Mouse (Mus musculus): ENCODE data around the gene Zfp146. TPM values are rescaled to one million over a fixed set of nuclear protein-coding genes. Genes with fewer than 3 reads are reported as not detected.
"Not testable (repeated sequence)": the region's sequence is repeated elsewhere in the genome, so short reads cannot be mapped to it uniquely, and the experiment has no call there.

Zfp146 gene
- polyA plus RNA-seq, 1 experiment from 2014 or later: 21.1 TPM

DNA sequence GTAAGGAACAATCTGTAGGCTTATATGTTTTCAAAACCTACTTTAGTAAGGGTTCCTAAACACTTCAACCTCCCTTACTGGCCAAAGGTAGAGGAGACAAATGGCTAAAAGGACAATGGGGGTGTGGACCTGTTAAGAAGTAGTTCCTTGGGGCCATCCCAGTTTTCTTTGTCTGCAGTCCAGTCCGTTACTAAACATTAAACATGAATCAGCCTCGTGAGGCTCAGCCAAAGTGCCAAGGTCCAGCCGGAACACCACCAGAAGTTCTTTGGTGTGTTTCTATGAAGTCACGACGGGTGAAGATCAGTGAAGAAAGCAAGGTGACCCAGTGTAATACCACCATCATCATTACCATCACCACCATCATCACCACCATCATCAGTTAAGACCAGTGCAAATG lies 22.5 kb downstream of the Zfp146 start:
- Histone ChIP-seq H3K36me3 (replicated peaks) (peaks cover 71% of the 10 kb centered on the region), H3K9me3 (peaks cover 70% of the 10 kb centered on the region), H3K4me1 (peaks cover 10% of the 10 kb centered on the region), H3K27me3 (ENCODE audit: poor library complexity, severe bottlenecking) (no peaks in the 10 kb centered on the region), H3K4me3 (no peak overlapping the region), H3K27ac (no peak overlapping the region)
- 96% methylated on average over 5 of the region's 5 CpGs for WGBS
- no peak for DNase-seq (ENCODE audit: extremely low spot score, low spot score)

DNA sequence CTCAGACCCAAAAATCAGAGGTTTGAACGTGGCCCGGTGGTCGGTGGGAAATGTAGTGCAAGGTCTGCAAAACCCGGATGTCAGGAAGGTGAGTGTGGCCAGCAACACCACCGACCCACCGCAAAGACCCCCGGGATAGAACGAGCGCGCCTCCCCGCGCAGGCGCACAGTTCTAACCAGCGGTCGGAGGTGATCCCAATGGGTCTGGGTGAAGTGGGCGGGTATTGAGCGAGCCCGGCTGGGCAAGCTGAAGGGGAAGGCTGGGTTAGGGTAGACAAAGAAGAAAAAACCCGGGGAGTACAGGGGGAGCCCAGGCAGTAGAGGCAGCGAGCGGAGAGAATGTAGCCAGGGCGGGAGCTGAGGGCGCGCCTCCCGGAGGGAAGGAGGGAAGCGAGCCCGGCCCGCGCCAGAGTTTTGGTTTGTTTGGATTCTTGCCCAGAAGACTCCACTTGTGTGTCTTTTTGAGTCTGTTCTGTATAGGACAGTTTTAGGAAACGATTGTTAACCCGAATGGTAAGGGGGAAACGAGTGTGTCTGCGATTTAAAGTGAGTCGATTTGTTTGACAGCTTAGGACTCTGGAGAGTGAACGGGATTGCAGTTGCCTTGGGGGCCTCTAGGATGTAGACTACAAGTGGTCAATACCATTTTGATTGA lies 25.9 kb downstream of the Zfp146 start:
- 2% methylated on average over 35 of the region's 35 CpGs for WGBS
- Histone ChIP-seq H3K36me3 (replicated peaks) (peaks cover 58% of the 10 kb centered on the region), H3K4me3 (peak overlapping the region; percentile 67), H3K27ac (peak overlapping the region; percentile 91), H3K4me1 (peaks cover 10% of the 10 kb centered on the region), H3K27me3 (ENCODE audit: poor library complexity, severe bottlenecking) (no peaks in the 10 kb centered on the region), H3K9me3 (peaks cover 37% of the 10 kb centered on the region)
- DNase-seq (ENCODE audit: extremely low spot score, low spot score): peak; percentile 92

DNA sequence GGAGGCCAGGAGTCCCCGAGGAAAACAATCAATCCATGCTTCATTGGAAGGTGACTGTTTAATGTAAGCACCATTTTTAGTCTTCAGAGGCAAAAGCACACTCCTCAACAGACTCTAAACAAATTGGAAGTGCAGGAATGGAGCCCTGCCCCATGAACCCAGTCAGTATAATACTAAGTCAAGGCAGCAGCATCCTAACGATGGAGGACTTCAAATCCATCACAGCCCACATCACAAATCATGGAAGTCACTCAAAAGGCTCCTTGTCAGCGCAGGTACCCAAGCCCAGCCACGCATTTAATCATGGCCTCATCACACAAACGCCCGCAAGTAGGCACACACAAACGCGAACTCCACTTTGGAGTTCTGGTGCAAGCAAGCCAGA lies 26.4 kb downstream of the Zfp146 start:
- peak overlapping the region; percentile 67 for H3K4me3 ChIP-seq
- peaks cover 57% of the 10 kb centered on the region for H3K36me3 ChIP-seq (replicated peaks)
- H3K27ac ChIP-seq: peak overlapping the region; percentile 91
- DNase-seq (ENCODE audit: extremely low spot score, low spot score): no peak
- peaks cover 10% of the 10 kb centered on the region for H3K4me1 ChIP-seq
- H3K27me3 ChIP-seq (ENCODE audit: poor library complexity, severe bottlenecking): no peaks in the 10 kb centered on the region
- peaks cover 31% of the 10 kb centered on the region for H3K9me3 ChIP-seq
- WGBS: 15% methylated on average over 8 of the region's 8 CpGs

DNA sequence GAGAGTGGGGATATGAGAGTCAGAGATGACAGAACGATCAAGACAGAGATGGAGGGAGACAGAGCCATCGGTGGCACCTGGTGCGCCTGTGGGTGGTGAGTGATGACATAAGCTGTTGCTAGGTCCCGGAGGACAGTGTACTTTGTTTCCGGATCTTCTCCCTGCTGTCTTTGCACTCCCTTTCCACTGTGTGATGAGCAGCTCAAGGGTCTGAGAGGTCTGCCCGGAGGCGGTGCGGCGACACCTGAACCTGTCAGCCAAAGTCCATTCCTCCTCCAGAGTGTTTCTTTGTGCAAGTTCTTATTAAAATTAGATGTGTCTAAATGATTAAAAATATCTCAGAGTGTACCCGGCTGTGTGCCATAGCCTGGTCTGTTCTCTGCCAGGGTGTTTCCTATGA lies 32.7 kb downstream of the Zfp146 start:
- peaks cover 84% of the 10 kb centered on the region for H3K36me3 ChIP-seq (replicated peaks)
- WGBS: 92% methylated on average over 10 of the region's 10 CpGs
- H3K4me1 ChIP-seq: no peaks in the 10 kb centered on the region
- H3K27ac ChIP-seq: no peak overlapping the region
- no peak overlapping the region for H3K4me3 ChIP-seq
- no peak for DNase-seq (ENCODE audit: extremely low spot score, low spot score)
- H3K27me3 ChIP-seq (ENCODE audit: poor library complexity, severe bottlenecking): no peaks in the 10 kb centered on the region
- H3K9me3 ChIP-seq: peaks cover 14% of the 10 kb centered on the region

DNA sequence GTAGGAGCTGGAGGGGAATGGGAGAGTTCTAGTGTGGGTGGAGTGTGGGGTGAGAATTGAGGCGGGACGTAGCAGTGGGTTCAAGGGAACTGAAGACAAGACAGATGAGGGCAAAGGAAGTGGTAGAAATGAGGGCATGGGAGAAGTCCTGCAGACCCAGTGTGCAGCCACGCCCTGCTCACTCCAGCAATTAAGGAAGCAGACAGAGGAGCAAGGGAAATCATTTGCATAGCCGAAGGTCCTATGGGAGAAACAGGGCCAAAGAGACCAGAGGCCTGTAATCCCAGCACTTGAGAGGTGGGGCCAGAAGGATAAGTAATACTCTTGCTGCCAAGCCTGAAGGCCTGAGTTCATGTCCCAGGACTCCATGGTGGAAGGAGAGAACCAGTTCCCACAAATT lies 37.2 kb downstream of the Zfp146 start:
- H3K27ac ChIP-seq: no peak overlapping the region
- peaks cover 14% of the 10 kb centered on the region for H3K9me3 ChIP-seq
- no peaks in the 10 kb centered on the region for H3K4me1 ChIP-seq
- H3K36me3 ChIP-seq (replicated peaks): peaks cover 90% of the 10 kb centered on the region
- 100% methylated on average over 4 of the region's 4 CpGs for WGBS
- no peak overlapping the region for H3K4me3 ChIP-seq
- no peaks in the 10 kb centered on the region for H3K27me3 ChIP-seq (ENCODE audit: poor library complexity, severe bottlenecking)
- no peak for DNase-seq (ENCODE audit: extremely low spot score, low spot score)

DNA sequence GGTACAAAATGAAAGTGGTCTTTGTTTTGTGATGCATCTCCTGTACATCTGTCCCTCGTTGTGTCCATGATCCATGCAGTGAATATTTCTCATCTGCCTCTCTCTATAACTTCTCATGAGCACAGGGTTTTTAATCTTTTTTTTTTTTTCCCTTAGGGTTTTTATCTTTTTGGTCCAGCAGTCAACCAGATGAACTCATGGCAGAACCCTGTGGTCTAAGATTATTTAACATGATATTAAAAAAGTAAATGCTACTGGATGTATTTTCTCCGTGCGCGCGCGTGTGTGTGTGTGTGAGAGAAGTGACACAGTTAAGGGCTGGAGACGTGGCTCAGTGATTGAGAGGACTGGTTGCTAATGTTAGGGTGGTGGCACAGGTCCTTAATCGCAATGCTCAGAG lies 39.6 kb downstream of the Zfp146 start:
- Histone ChIP-seq H3K27ac (no peak overlapping the region), H3K4me3 (no peak overlapping the region), H3K27me3 (ENCODE audit: poor library complexity, severe bottlenecking) (no peaks in the 10 kb centered on the region), H3K36me3 (replicated peaks) (peaks cover 90% of the 10 kb centered on the region), H3K9me3 (peaks cover 14% of the 10 kb centered on the region), H3K4me1 (no peaks in the 10 kb centered on the region)
- 95% methylated on average over 8 of the region's 8 CpGs for WGBS
- no peak for DNase-seq (ENCODE audit: extremely low spot score, low spot score)

DNA sequence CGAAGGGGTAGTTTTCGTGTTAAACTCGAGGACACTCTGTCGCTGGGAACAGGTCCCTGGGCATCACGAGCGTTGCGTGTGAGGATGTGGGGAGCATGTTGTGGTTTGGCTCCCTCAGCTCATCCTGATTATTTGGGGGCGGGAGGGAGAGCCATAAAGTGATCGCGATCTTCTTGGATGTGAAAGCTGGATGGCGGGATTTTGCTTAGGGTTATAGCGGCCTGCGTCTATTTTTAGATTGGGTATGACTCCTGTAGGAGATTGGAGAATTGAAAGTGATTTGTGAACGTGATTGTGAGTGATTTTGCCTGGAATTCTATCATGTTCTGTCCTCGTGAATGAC lies 47.4 kb downstream of the Zfp146 start:
- Histone ChIP-seq H3K27me3 (ENCODE audit: poor library complexity, severe bottlenecking) (no peaks in the 10 kb centered on the region), H3K4me1 (peaks cover 18% of the 10 kb centered on the region), H3K4me3 (peak overlapping the region; percentile 61), H3K36me3 (replicated peaks) (peaks cover 19% of the 10 kb centered on the region), H3K27ac (peak overlapping the region; percentile 89), H3K9me3 (peaks cover 10% of the 10 kb centered on the region)
- no peak for DNase-seq (ENCODE audit: extremely low spot score, low spot score)
- WGBS: 12% methylated on average over 15 of the region's 15 CpGs

DNA sequence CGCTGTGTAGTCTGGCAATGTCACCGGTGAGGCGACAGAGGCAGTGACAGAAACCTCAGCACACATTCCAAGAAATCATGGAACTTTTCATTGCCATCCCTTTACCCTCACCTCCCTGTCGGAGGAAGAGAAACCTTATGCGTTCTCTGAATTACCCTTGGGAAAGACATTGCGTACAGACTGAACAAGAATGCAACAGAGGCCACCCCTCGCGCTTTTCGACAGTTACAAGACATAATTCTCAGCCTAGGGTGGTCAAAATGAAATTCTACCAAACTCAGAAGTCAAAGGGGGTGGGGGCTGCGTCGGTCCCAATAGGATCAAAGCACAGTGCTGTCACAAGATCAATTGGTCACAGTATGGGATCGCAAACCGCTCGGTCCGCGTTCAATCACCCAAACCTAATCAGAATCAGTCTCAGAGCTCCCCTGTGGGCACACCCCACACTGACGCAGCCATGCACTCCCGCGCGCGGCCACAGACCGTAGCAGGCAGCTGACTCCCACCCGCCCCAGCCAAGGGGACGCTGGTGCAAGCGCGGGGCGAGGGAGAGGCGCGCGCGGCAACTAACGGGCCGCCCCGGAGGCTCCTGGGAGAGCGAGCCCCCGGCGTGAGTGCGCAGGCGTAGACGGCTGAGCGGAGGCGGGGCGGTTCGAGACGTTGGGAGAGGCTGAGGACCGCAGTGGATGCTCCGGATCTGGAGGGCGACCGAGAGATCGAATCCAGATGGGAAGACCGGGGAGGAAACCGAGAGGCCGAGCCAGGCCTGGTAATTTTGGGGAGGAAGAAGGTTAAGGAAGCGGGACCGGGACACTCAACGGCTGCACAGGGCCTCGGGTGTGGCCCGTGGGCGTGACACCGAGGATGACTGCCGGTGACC lies 48.0 kb downstream of the Zfp146 start, which contains the start of gene Zfp382:
Gene Zfp382, plus strand, starts transcription at position 635 of the 880 bp plus-strand sequence.
- no peaks in the 10 kb centered on the region for H3K27me3 ChIP-seq (ENCODE audit: poor library complexity, severe bottlenecking)
- H3K27ac ChIP-seq: peak within 1 kb of the TSS; percentile 89
- peaks cover 18% of the 10 kb centered on the region for H3K4me1 ChIP-seq
- peaks cover 13% of the 10 kb centered on the region for H3K36me3 ChIP-seq (replicated peaks)
- H3K9me3 ChIP-seq: peaks cover 10% of the 10 kb centered on the region
- peak within 1 kb of the TSS; percentile 61 for H3K4me3 ChIP-seq
- WGBS: 1% methylated on average over 61 of the region's 61 CpGs
- DNase-seq (ENCODE audit: extremely low spot score, low spot score): peak; percentile 92

DNA sequence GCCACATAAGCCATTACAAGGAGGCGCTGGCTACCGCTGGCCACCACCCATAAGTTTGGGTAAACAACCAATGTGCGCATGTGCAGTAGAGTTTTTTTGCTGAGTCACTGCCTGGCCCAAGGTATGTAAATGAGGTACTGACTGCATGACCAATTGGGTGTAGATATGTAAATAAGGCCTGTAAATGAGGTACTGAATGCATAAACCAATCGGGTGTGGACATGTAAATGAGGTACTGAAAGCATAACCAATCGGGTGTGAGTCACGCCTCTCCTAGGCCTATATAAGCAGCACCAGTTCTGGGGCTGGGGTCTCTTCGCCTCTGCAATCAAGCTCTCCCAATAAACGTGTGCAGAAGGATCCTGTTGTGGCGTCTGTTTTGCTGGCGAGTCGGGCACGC lies 51.6 kb downstream of the Zfp146 start:
- not testable (repeated sequence) for H3K27me3 ChIP-seq (ENCODE audit: poor library complexity, severe bottlenecking); H3K27ac ChIP-seq; H3K4me3 ChIP-seq; DNase-seq (ENCODE audit: extremely low spot score, low spot score); H3K36me3 ChIP-seq (replicated peaks)
- Histone ChIP-seq H3K9me3 (peaks cover 38% of the 10 kb centered on the region), H3K4me1 (peaks cover 16% of the 10 kb centered on the region)
- WGBS: 94% methylated on average over 12 of the region's 12 CpGs

DNA sequence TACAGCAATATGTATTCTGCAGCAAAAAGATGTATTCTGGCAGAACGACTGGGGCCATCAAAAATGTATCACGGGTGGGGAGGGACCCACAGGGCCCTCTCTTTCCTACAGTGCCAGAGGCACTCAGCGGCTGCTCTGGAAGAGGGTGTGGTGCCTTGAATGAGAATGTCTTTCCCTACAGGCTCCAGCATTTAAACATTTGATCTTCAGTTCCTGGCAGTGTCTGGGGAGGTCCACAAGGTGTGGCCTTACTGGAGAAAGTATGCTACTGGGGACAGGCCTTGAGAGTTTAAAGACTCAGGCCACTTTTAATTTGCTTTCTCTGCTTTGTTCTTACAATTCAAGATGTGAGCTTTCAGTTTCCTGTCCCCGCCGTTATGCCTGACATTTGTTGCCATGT lies 53.5 kb downstream of the Zfp146 start:
- WGBS: 93% methylated on average over 5 of the region's 5 CpGs
- no peak for DNase-seq (ENCODE audit: extremely low spot score, low spot score)
- H3K27ac ChIP-seq: no peak overlapping the region
- H3K4me3 ChIP-seq: no peak overlapping the region
- no peaks in the 10 kb centered on the region; the same call in 1 of the 2 replicates for H3K36me3 ChIP-seq (replicated peaks)
- H3K4me1 ChIP-seq: peaks cover 2% of the 10 kb centered on the region
- no peaks in the 10 kb centered on the region for H3K27me3 ChIP-seq (ENCODE audit: poor library complexity, severe bottlenecking)
- peaks cover 38% of the 10 kb centered on the region for H3K9me3 ChIP-seq

Other genes with a start within 250 kb of the Zfp146 start
- gene Zfp74, start 215.7 kb downstream of the Zfp146 start, polyA plus RNA-seq (2016; fragmentation: Nextera tagmentation; extraction: Ambion mirVana): 13.5 and 13.8 TPM in 2 replicates
- gene Zfp568, start 185.8 kb downstream of the Zfp146 start, polyA plus RNA-seq (2016; fragmentation: Nextera tagmentation; extraction: Ambion mirVana): 22.7 and 25.0 TPM in 2 replicates
- 2.8 and 3.6 TPM in 2 replicates for gene Zfp14, start 118.4 kb downstream of the Zfp146 start, polyA plus RNA-seq (2016; fragmentation: Nextera tagmentation; extraction: Ambion mirVana)
- gene Zfp82, start 96.8 kb downstream of the Zfp146 start, polyA plus RNA-seq (2016; fragmentation: Nextera tagmentation; extraction: Ambion mirVana): 5.9 and 6.4 TPM in 2 replicates
- 2.2 and 2.8 TPM in 2 replicates for gene Gm26920, start 79.3 kb downstream of the Zfp146 start, polyA plus RNA-seq (2016; fragmentation: Nextera tagmentation; extraction: Ambion mirVana)
- 17.3 and 18.1 TPM in 2 replicates for gene Zfp566, start 79.2 kb downstream of the Zfp146 start, polyA plus RNA-seq (2016; fragmentation: Nextera tagmentation; extraction: Ambion mirVana)
- gene Zfp260, start 75.0 kb downstream of the Zfp146 start, polyA plus RNA-seq (2016; fragmentation: Nextera tagmentation; extraction: Ambion mirVana): 104 TPM in 2 replicates
- 10.7 and 11.5 TPM in 2 replicates for gene Zfp382, start 47.8 kb downstream of the Zfp146 start, polyA plus RNA-seq (2016; fragmentation: Nextera tagmentation; extraction: Ambion mirVana)
- gene Cox7a1, start 14.4 kb upstream of the Zfp146 start, polyA plus RNA-seq (2016; fragmentation: Nextera tagmentation; extraction: Ambion mirVana): 4.0 and 4.5 TPM in 2 replicates
- 45.9 and 51.2 TPM in 2 replicates for gene Capns1, start 29.1 kb upstream of the Zfp146 start, polyA plus RNA-seq (2016; fragmentation: Nextera tagmentation; extraction: Ambion mirVana)
- gene Polr2i, start 62.2 kb upstream of the Zfp146 start, polyA plus RNA-seq (2016; fragmentation: Nextera tagmentation; extraction: Ambion mirVana): 163 and 169 TPM in 2 replicates
- gene Tbcb, start 62.5 kb upstream of the Zfp146 start, polyA plus RNA-seq (2016; fragmentation: Nextera tagmentation; extraction: Ambion mirVana): 248 and 257 TPM in 2 replicates
- not detected in 2 replicates for gene Ovol3, start 66.0 kb upstream of the Zfp146 start, polyA plus RNA-seq (2016; fragmentation: Nextera tagmentation; extraction: Ambion mirVana)
- 0.38 and 0.48 TPM in 2 replicates for gene Thap8, start 110.3 kb upstream of the Zfp146 start, polyA plus RNA-seq (2016; fragmentation: Nextera tagmentation; extraction: Ambion mirVana)
- gene Wdr62, start 110.7 kb upstream of the Zfp146 start, polyA plus RNA-seq (2016; fragmentation: Nextera tagmentation; extraction: Ambion mirVana): 18.7 and 20.3 TPM in 2 replicates
- gene Clip3, start 122.0 kb upstream of the Zfp146 start, polyA plus RNA-seq (2016; fragmentation: Nextera tagmentation; extraction: Ambion mirVana): 52.8 and 53.1 TPM in 2 replicates
- gene Alkbh6, start 139.0 kb upstream of the Zfp146 start, polyA plus RNA-seq (2016; fragmentation: Nextera tagmentation; extraction: Ambion mirVana): 82.3 and 90.2 TPM in 2 replicates
- gene Syne4, start 145.1 kb upstream of the Zfp146 start, polyA plus RNA-seq (2016; fragmentation: Nextera tagmentation; extraction: Ambion mirVana): 29.8 and 32.8 TPM in 2 replicates
- 3.0 and 3.2 TPM in 2 replicates for gene E130208F15Rik, start 152.0 kb upstream of the Zfp146 start, polyA plus RNA-seq (2016; fragmentation: Nextera tagmentation; extraction: Ambion mirVana)
- 17.3 and 19.5 TPM in 2 replicates for gene Sdhaf1, start 154.1 kb upstream of the Zfp146 start, polyA plus RNA-seq (2016; fragmentation: Nextera tagmentation; extraction: Ambion mirVana)
- 5.3 and 5.6 TPM in 2 replicates for gene Lrfn3, start 193.0 kb upstream of the Zfp146 start, polyA plus RNA-seq (2016; fragmentation: Nextera tagmentation; extraction: Ambion mirVana)
- gene Tyrobp, start 244.0 kb upstream of the Zfp146 start, polyA plus RNA-seq (2016; fragmentation: Nextera tagmentation; extraction: Ambion mirVana): 10.4 and 12.1 TPM in 2 replicates